Mouse (Mus musculus): ENCODE measurements around the gene Ddx17. TPM values are rescaled to one million over a fixed set of nuclear protein-coding genes. Genes with fewer than 3 reads are reported as not detected.

Ddx17 gene
- total and polyA plus RNA-seq, 3 experiments = 79.8 to 114 (median 93.0) TPM

- Histone ChIP-seq H3K4me1 (ENCODE audit: control insufficient read depth in 1 of 2, insufficient read depth in 2 of 2) (peaks cover 3 to 7% of the 10 kb centered on the region in 2 experiments; a peak in 3 of 4 replicates), H3K27me3 (replicated peaks) (peaks cover 81% of the 10 kb centered on the region), H3K4me3 (replicated peaks in 1 of 3; ENCODE audit: low read depth in 2 of 3, low read length in 2 of 3, poor library complexity in 1 of 3) (no peak overlapping the region), H3K36me3 (replicated peaks in 1 of 2; ENCODE audit: control insufficient read depth in 1 of 2, insufficient read depth in 1 of 2, low read length in 1 of 2) (no peaks in the 10 kb centered on the region), H3K27ac (ENCODE audit: insufficient read depth, low read depth) (no peak overlapping the region), H3K9me3 (replicated peaks; ENCODE audit: low read length) (no peaks in the 10 kb centered on the region), H3K4me2 (ENCODE audit: insufficient read depth, low read depth, poor library complexity, severe bottlenecking) (no peak overlapping the region; the same call in 1 of the 2 replicates), H3K79me2 (replicated peaks; ENCODE audit: control insufficient read depth, extremely low read depth, insufficient read depth, poor library complexity, severe bottlenecking) (no peaks in the 10 kb centered on the region), H3K9ac (ENCODE audit: insufficient read depth, low read depth) (no peak overlapping the region)
- dilution Hi-C loops (cut with MboI; ENCODE audit: extremely low pct_ligation_motif_present, extremely low pct_unique_long_range_greater_than_20kb, low sequenced_read_pairs) = no loop called here
- TF ChIP-seq ZNF384 (IDR thresholded peaks at IDR 0.05; ENCODE audit: low read depth, low read length) = no peak
- no peak for TF ChIP-seq MXI1 (IDR thresholded peaks at IDR 0.05; ENCODE audit: low read depth, low read length)
- no peak for TF ChIP-seq MAFK (IDR thresholded peaks at IDR 0.05; ENCODE audit: insufficient replicate concordance, low read length)
- no peak for TF ChIP-seq UBTF (IDR thresholded peaks at IDR 0.05; ENCODE audit: low read depth, low read length)
- no peak for TF ChIP-seq SIN3A (IDR thresholded peaks at IDR 0.05; ENCODE audit: low read length)
- TF ChIP-seq E2F4 (IDR thresholded peaks at IDR 0.05; ENCODE audit: insufficient replicate concordance, low read depth, low read length) = no peak
- no peak for TF ChIP-seq BHLHE40 (IDR thresholded peaks at IDR 0.05; ENCODE audit: low read depth, low read length)
- no peak for TF ChIP-seq HCFC1 (IDR thresholded peaks at IDR 0.05; ENCODE audit: low read depth, low read length)
- no peak for TF ChIP-seq POLR2A (IDR thresholded peaks at IDR 0.05; ENCODE audit: low read depth, low read length)
- in situ Hi-C loops (cut with MboI; ENCODE audit: low pct_ligation_motif_present, low pct_unique_long_range_greater_than_20kb, low sequenced_read_pairs) = loop anchor here (25.0 kb wide), 1 partner anchor 244 kb away; the partner anchor contains the start of genes Gm49486 and Pick1
- no peak for DNase-seq (ENCODE audit: extremely low read depth)
These were observed 65.3 kb downstream of the Ddx17 start for GRCm38 (mm10) chr15:79481181-79481688.

Other genes with a start within 250 kb of the Ddx17 start
- 18.7 and 20.9 TPM in 2 replicates for gene Pla2g6, start 218.4 kb downstream of the Ddx17 start, total RNA-seq (2012; rRNA removed)
- 9.1 and 9.3 TPM in 2 replicates for gene Pla2g6, start 218.4 kb downstream of the Ddx17 start, total RNA-seq (2014; rRNA removed)
- gene Pla2g6, start 218.4 kb downstream of the Ddx17 start, polyA plus RNA-seq (2012; ENCODE audit: insufficient read length, low read depth) = 12.7 and 14.8 TPM in 2 replicates
- gene Maff, start 200.1 kb downstream of the Ddx17 start, total RNA-seq (2012; rRNA removed) = 9.3 and 15.4 TPM in 2 replicates
- gene Maff, start 200.1 kb downstream of the Ddx17 start, total RNA-seq (2014; rRNA removed) = 7.6 and 9.2 TPM in 2 replicates
- gene Maff, start 200.1 kb downstream of the Ddx17 start, polyA plus RNA-seq (2012; ENCODE audit: insufficient read length, low read depth) = 9.7 and 10.5 TPM in 2 replicates
- 18.9 and 21.1 TPM in 2 replicates for gene Tmem184b, start 143.2 kb downstream of the Ddx17 start, total RNA-seq (2012; rRNA removed)
- gene Tmem184b, start 143.2 kb downstream of the Ddx17 start, total RNA-seq (2014; rRNA removed) = 7.1 and 7.2 TPM in 2 replicates
- gene Tmem184b, start 143.2 kb downstream of the Ddx17 start, polyA plus RNA-seq (2012; ENCODE audit: insufficient read length, low read depth) = 38.0 and 42.7 TPM in 2 replicates
- 33.3 and 46.7 TPM in 2 replicates for gene Csnk1e, start 91.2 kb downstream of the Ddx17 start, total RNA-seq (2012; rRNA removed)
- gene Csnk1e, start 91.2 kb downstream of the Ddx17 start, total RNA-seq (2014; rRNA removed) = 10.4 and 12.2 TPM in 2 replicates
- 16.8 and 18.5 TPM in 2 replicates for gene Csnk1e, start 91.2 kb downstream of the Ddx17 start, polyA plus RNA-seq (2012; ENCODE audit: insufficient read length, low read depth)
- gene Kcnj4, start 41.5 kb downstream of the Ddx17 start, total RNA-seq (2012; rRNA removed) = not detected in 2 replicates
- gene Kcnj4, start 41.5 kb downstream of the Ddx17 start, total RNA-seq (2014; rRNA removed) = not detected in 2 replicates
- not detected in 2 replicates for gene Kcnj4, start 41.5 kb downstream of the Ddx17 start, polyA plus RNA-seq (2012; ENCODE audit: insufficient read length, low read depth)
- gene Kdelr3, start 30.3 kb downstream of the Ddx17 start, total RNA-seq (2012; rRNA removed) = 7.3 and 7.4 TPM in 2 replicates
- 0.88 and 0.94 TPM in 2 replicates for gene Kdelr3, start 30.3 kb downstream of the Ddx17 start, total RNA-seq (2014; rRNA removed)
- 0.33 and 0.80 TPM in 2 replicates for gene Kdelr3, start 30.3 kb downstream of the Ddx17 start, polyA plus RNA-seq (2012; ENCODE audit: insufficient read length, low read depth)
- gene Dmc1, start 58.4 kb upstream of the Ddx17 start, total RNA-seq (2012; rRNA removed) = not detected in 2 replicates
- gene Dmc1, start 58.4 kb upstream of the Ddx17 start, total RNA-seq (2014; rRNA removed) = not detected in 2 replicates
- gene Dmc1, start 58.4 kb upstream of the Ddx17 start, polyA plus RNA-seq (2012; ENCODE audit: insufficient read length, low read depth) = not detected in 2 replicates
- gene Fam227a, start 112.2 kb upstream of the Ddx17 start, total RNA-seq (2012; rRNA removed) = 0.34 and 0.42 TPM in 2 replicates
- 0.12 and 0.48 TPM in 2 replicates for gene Fam227a, start 112.2 kb upstream of the Ddx17 start, total RNA-seq (2014; rRNA removed)
- gene Fam227a, start 112.2 kb upstream of the Ddx17 start, polyA plus RNA-seq (2012; ENCODE audit: insufficient read length, low read depth) = 0.20 and 0.31 TPM in 2 replicates
- 17.6 and 20.2 TPM in 2 replicates for gene Cby1, start 112.5 kb upstream of the Ddx17 start, total RNA-seq (2012; rRNA removed)
- 19.3 and 19.5 TPM in 2 replicates for gene Cby1, start 112.5 kb upstream of the Ddx17 start, total RNA-seq (2014; rRNA removed)
- 16.9 and 20.7 TPM in 2 replicates for gene Cby1, start 112.5 kb upstream of the Ddx17 start, polyA plus RNA-seq (2012; ENCODE audit: insufficient read length, low read depth)
- gene Tomm22, start 124.1 kb upstream of the Ddx17 start, total RNA-seq (2012; rRNA removed) = 109 and 142 TPM in 2 replicates
- gene Tomm22, start 124.1 kb upstream of the Ddx17 start, total RNA-seq (2014; rRNA removed) = 495 and 496 TPM in 2 replicates
- gene Tomm22, start 124.1 kb upstream of the Ddx17 start, polyA plus RNA-seq (2012; ENCODE audit: insufficient read length, low read depth) = 212 and 234 TPM in 2 replicates
- 34.9 and 41.0 TPM in 2 replicates for gene Josd1, start 141.2 kb upstream of the Ddx17 start, total RNA-seq (2012; rRNA removed)
- gene Josd1, start 141.2 kb upstream of the Ddx17 start, total RNA-seq (2014; rRNA removed) = 48.3 and 50.6 TPM in 2 replicates
- gene Josd1, start 141.2 kb upstream of the Ddx17 start, polyA plus RNA-seq (2012; ENCODE audit: insufficient read length, low read depth) = 28.2 and 30.1 TPM in 2 replicates
- gene Gtpbp1, start 144.1 kb upstream of the Ddx17 start, total RNA-seq (2012; rRNA removed) = 32.9 and 34.2 TPM in 2 replicates
- 25.3 and 25.5 TPM in 2 replicates for gene Gtpbp1, start 144.1 kb upstream of the Ddx17 start, total RNA-seq (2014; rRNA removed)
- gene Gtpbp1, start 144.1 kb upstream of the Ddx17 start, polyA plus RNA-seq (2012; ENCODE audit: insufficient read length, low read depth) = 45.2 and 45.3 TPM in 2 replicates
- gene Sun2, start 195.8 kb upstream of the Ddx17 start, total RNA-seq (2012; rRNA removed) = 20.1 and 26.5 TPM in 2 replicates
- gene Sun2, start 195.8 kb upstream of the Ddx17 start, total RNA-seq (2014; rRNA removed) = 18.6 and 20.8 TPM in 2 replicates
- 19.7 and 22.3 TPM in 2 replicates for gene Sun2, start 195.8 kb upstream of the Ddx17 start, polyA plus RNA-seq (2012; ENCODE audit: insufficient read length, low read depth)
- gene Dnal4, start 231.1 kb upstream of the Ddx17 start, total RNA-seq (2012; rRNA removed) = 16.5 and 20.9 TPM in 2 replicates
- gene Dnal4, start 231.1 kb upstream of the Ddx17 start, total RNA-seq (2014; rRNA removed) = 11.3 and 11.7 TPM in 2 replicates
- 17.8 and 18.5 TPM in 2 replicates for gene Dnal4, start 231.1 kb upstream of the Ddx17 start, polyA plus RNA-seq (2012; ENCODE audit: insufficient read length, low read depth)

Measured in CH12.LX (cell line).